Mouse (Mus musculus): ENCODE measurements at regions not wholly inside any gene's neighbourhood (a gene's known extent, or its start where the extent isn't known, plus 50 kb on each side); places are given as distances from the start of the nearest gene placed in this dataset.

DNA sequence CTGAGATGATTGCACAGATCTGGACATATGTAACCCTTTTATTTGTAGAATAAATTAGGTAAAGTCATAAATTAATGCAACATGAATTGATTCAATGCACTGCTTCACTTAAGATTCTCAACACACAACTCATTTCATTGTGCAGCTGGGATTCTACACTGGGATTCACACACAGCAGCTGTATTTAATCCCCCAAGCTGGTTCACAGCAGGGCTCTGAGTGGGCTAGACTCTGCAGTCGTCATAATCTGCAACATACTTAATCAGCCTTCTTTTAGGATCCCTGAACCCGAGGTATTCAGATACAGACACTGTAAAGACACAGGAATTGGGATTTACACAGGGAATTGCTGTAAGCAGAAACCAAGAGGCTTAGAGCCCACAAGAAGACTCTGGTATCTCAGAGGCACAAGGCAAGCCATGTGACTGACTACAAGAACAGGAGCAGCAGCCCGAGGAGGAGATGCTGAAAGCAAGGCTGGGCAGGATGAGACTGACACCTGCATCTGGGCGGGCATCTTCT, 135.7 kb downstream of the Raet1d start:
- no peak overlapping the region for H3K4me3 ChIP-seq (ENCODE audit: low read depth, low read length)
- ATAC-seq (peak; percentile 32; the same call in 1 of the 2 replicates), DNase-seq (peak; percentile 3)
- WGBS = 38% methylated on average over 4 of the region's 4 CpGs
- no peak for TF ChIP-seq CTCF (IDR thresholded peaks at IDR 0.05; ENCODE audit: low read depth)
- H3K9ac ChIP-seq = no peak overlapping the region
- H3K9me3 ChIP-seq (ENCODE audit: low read length) = no peaks in the 10 kb centered on the region
- no peaks in the 10 kb centered on the region for H3K36me3 ChIP-seq (ENCODE audit: insufficient read depth)
- no peaks in the 10 kb centered on the region for H3K27me3 ChIP-seq (ENCODE audit: insufficient read depth, low read length)
- no peaks in the 10 kb centered on the region for H3K4me1 ChIP-seq (ENCODE audit: insufficient read depth)
- H3K4me2 ChIP-seq (ENCODE audit: low read depth) = no peak overlapping the region
- no peak overlapping the region for H3K27ac ChIP-seq (ENCODE audit: low read depth, low read length)

All from forebrain, postnatal 0 days (tissue).